Mouse (Mus musculus): Measurements from ENCODE around the gene Pde4b. TPM values are rescaled to one million over a fixed set of nuclear protein-coding genes. Genes with fewer than 3 reads are reported as not detected.

Gene Pde4b
- polyA plus RNA-seq, 1 experiment from 2014 or later, result 4.2 TPM

- Histone ChIP-seq H3K27me3 (replicated peaks) (no peaks in the 10 kb centered on the region), H3K27ac (no peak overlapping the region), H3K9me3 (replicated peaks) (no peaks in the 10 kb centered on the region), H3K4me1 (0 out of 2 replicates have a peak, but pooled peaks cover 4% of the 10 kb centered on the region), H3K9ac (no peak overlapping the region), H3K4me2 (no peak overlapping the region), H3K36me3 (peaks cover 39% of the 10 kb centered on the region), H3K4me3 (no peak overlapping the region)
- WGBS (ENCODE audit: insufficient replicate concordance), result 78% methylated on average over 3 of the region's 3 CpGs
- ATAC-seq, result no peak
Observed at GRCm38 (mm10) chr4:102594506-102594905, 507.2 kb downstream of the Pde4b start.

GRCm38 (mm10) chr4:102603968-102604367, 516.6 kb downstream of the Pde4b start:
- Histone ChIP-seq H3K36me3 (peaks cover 48% of the 10 kb centered on the region), H3K4me2 (no peak overlapping the region), H3K9ac (no peak overlapping the region), H3K4me1 (peaks cover 8% of the 10 kb centered on the region; the same call in 1 of the 2 replicates), H3K27me3 (replicated peaks) (no peaks in the 10 kb centered on the region), H3K27ac (no peak overlapping the region), H3K9me3 (replicated peaks) (no peaks in the 10 kb centered on the region), H3K4me3 (no peak overlapping the region)
- whole genome bisulfite sequencing (ENCODE audit: insufficient replicate concordance), result 60% methylated on average over 3 of the region's 3 CpGs
- ATAC-seq, result no peak

- peaks cover 12% of the 10 kb centered on the region; the same call in 1 of the 2 replicates for H3K4me1 ChIP-seq
- no peak for ATAC-seq
- H3K36me3 ChIP-seq, result peaks cover 36% of the 10 kb centered on the region
- no peak overlapping the region for H3K4me3 ChIP-seq
- no peaks in the 10 kb centered on the region for H3K27me3 ChIP-seq (replicated peaks)
- H3K9me3 ChIP-seq (replicated peaks), result no peaks in the 10 kb centered on the region
- no peak overlapping the region for H3K9ac ChIP-seq
- 84% methylated on average over 8 of the region's 8 CpGs for WGBS (ENCODE audit: insufficient replicate concordance)
- H3K27ac ChIP-seq, result peak overlapping the region; percentile 16; the same call in 1 of the 2 replicates
- H3K4me2 ChIP-seq, result no peak overlapping the region
Observed at GRCm38 (mm10) chr4:102605231-102605630, 517.9 kb downstream of the Pde4b start.

GRCm38 (mm10) chr4:102605722-102606341, 518.5 kb downstream of the Pde4b start:
- no peak overlapping the region for H3K9ac ChIP-seq
- H3K27me3 ChIP-seq (replicated peaks), result no peaks in the 10 kb centered on the region
- no peak overlapping the region for H3K4me2 ChIP-seq
- no peak overlapping the region for H3K27ac ChIP-seq
- WGBS (ENCODE audit: insufficient replicate concordance), result 72% methylated on average over 4 of the region's 4 CpGs
- no peaks in the 10 kb centered on the region for H3K9me3 ChIP-seq (replicated peaks)
- peaks cover 36% of the 10 kb centered on the region for H3K36me3 ChIP-seq
- peaks cover 12% of the 10 kb centered on the region; the same call in 1 of the 2 replicates for H3K4me1 ChIP-seq
- H3K4me3 ChIP-seq, result no peak overlapping the region
- no peak for ATAC-seq

- Histone ChIP-seq H3K9me3 (replicated peaks) (no peaks in the 10 kb centered on the region), H3K4me3 (no peak overlapping the region), H3K4me2 (no peak overlapping the region), H3K4me1 (peaks cover 12% of the 10 kb centered on the region; the same call in 1 of the 2 replicates), H3K9ac (no peak overlapping the region), H3K27ac (no peak overlapping the region), H3K36me3 (peaks cover 31% of the 10 kb centered on the region), H3K27me3 (replicated peaks) (no peaks in the 10 kb centered on the region)
- no peak for ATAC-seq
- WGBS (ENCODE audit: insufficient replicate concordance), result 57% methylated on average over 8 of the region's 8 CpGs
Observed at GRCm38 (mm10) chr4:102606825-102607224, 519.5 kb downstream of the Pde4b start.

- H3K36me3 ChIP-seq, result peaks cover 23% of the 10 kb centered on the region
- H3K27me3 ChIP-seq (replicated peaks), result no peaks in the 10 kb centered on the region
- H3K9ac ChIP-seq, result no peak overlapping the region
- H3K4me3 ChIP-seq, result no peak overlapping the region
- no peaks in the 10 kb centered on the region for H3K9me3 ChIP-seq (replicated peaks)
- H3K4me2 ChIP-seq, result no peak overlapping the region
- 68% methylated on average over 7 of the region's 7 CpGs for WGBS (ENCODE audit: insufficient replicate concordance)
- no peak for ATAC-seq
- peaks cover 12% of the 10 kb centered on the region; the same call in 1 of the 2 replicates for H3K4me1 ChIP-seq
- H3K27ac ChIP-seq, result no peak overlapping the region
Observed at GRCm38 (mm10) chr4:102607744-102608416, 520.5 kb downstream of the Pde4b start.

- no peak overlapping the region for H3K4me3 ChIP-seq
- 66% methylated on average over 4 of the region's 4 CpGs for WGBS (ENCODE audit: insufficient replicate concordance)
- H3K27me3 ChIP-seq (replicated peaks), result no peaks in the 10 kb centered on the region
- H3K9me3 ChIP-seq (replicated peaks), result no peaks in the 10 kb centered on the region
- no peak overlapping the region for H3K9ac ChIP-seq
- H3K4me2 ChIP-seq, result no peak overlapping the region
- H3K36me3 ChIP-seq, result no peaks in the 10 kb centered on the region
- ATAC-seq, result no peak
- H3K27ac ChIP-seq, result no peak overlapping the region
- 0 out of 2 replicates have a peak, but pooled peaks cover 5% of the 10 kb centered on the region for H3K4me1 ChIP-seq
Observed at GRCm38 (mm10) chr4:102612596-102612995, 525.3 kb downstream of the Pde4b start.

- no peak for ATAC-seq
- no peaks in the 10 kb centered on the region for H3K4me1 ChIP-seq
- no peaks in the 10 kb centered on the region for H3K27me3 ChIP-seq (replicated peaks)
- no peak overlapping the region for H3K4me3 ChIP-seq
- no peak overlapping the region for H3K27ac ChIP-seq
- 51% methylated on average over 4 of the region's 4 CpGs for WGBS (ENCODE audit: insufficient replicate concordance)
- no peak overlapping the region for H3K9ac ChIP-seq
- no peak overlapping the region for H3K4me2 ChIP-seq
- H3K9me3 ChIP-seq (replicated peaks), result no peaks in the 10 kb centered on the region
- no peaks in the 10 kb centered on the region for H3K36me3 ChIP-seq
Observed at GRCm38 (mm10) chr4:102617774-102618173, 530.4 kb downstream of the Pde4b start.

GRCm38 (mm10) chr4:102618609-102619008, 531.3 kb downstream of the Pde4b start:
- no peak for ATAC-seq
- WGBS (ENCODE audit: insufficient replicate concordance), result 62% methylated on average over 3 of the region's 3 CpGs

GRCm38 (mm10) chr4:102620179-102620910, 533.0 kb downstream of the Pde4b start:
- no peak overlapping the region for H3K4me2 ChIP-seq
- no peaks in the 10 kb centered on the region for H3K9me3 ChIP-seq (replicated peaks)
- no peak overlapping the region for H3K9ac ChIP-seq
- ATAC-seq, result no peak
- no peak overlapping the region for H3K27ac ChIP-seq
- no peaks in the 10 kb centered on the region for H3K36me3 ChIP-seq
- H3K4me3 ChIP-seq, result no peak overlapping the region
- H3K4me1 ChIP-seq, result no peaks in the 10 kb centered on the region
- 63% methylated on average over 5 of the region's 5 CpGs for WGBS (ENCODE audit: insufficient replicate concordance)
- no peaks in the 10 kb centered on the region for H3K27me3 ChIP-seq (replicated peaks)

More at GRCm38 (mm10) chr4:102618609-102619008, 531.3 kb downstream of the Pde4b start:
- Histone ChIP-seq H3K9ac (no peak overlapping the region), H3K27ac (no peak overlapping the region), H3K4me1 (no peaks in the 10 kb centered on the region), H3K27me3 (replicated peaks) (no peaks in the 10 kb centered on the region), H3K4me3 (no peak overlapping the region), H3K36me3 (no peaks in the 10 kb centered on the region), H3K9me3 (replicated peaks) (no peaks in the 10 kb centered on the region), H3K4me2 (no peak overlapping the region)

GRCm38 (mm10) chr4:102621120-102621519, 533.8 kb downstream of the Pde4b start:
- ATAC-seq, result no peak
- Histone ChIP-seq H3K9me3 (replicated peaks) (no peaks in the 10 kb centered on the region), H3K27me3 (replicated peaks) (no peaks in the 10 kb centered on the region), H3K27ac (no peak overlapping the region), H3K4me3 (no peak overlapping the region), H3K36me3 (no peaks in the 10 kb centered on the region), H3K4me2 (no peak overlapping the region), H3K4me1 (no peaks in the 10 kb centered on the region), H3K9ac (no peak overlapping the region)
- 88% methylated on average over 2 of the region's 2 CpGs for WGBS (ENCODE audit: insufficient replicate concordance)

- Histone ChIP-seq H3K9ac (no peak overlapping the region), H3K36me3 (no peaks in the 10 kb centered on the region), H3K4me2 (no peak overlapping the region), H3K4me3 (no peak overlapping the region), H3K27ac (no peak overlapping the region), H3K9me3 (replicated peaks) (no peaks in the 10 kb centered on the region), H3K27me3 (replicated peaks) (no peaks in the 10 kb centered on the region), H3K4me1 (no peaks in the 10 kb centered on the region)
- ATAC-seq, result no peak
- WGBS (ENCODE audit: insufficient replicate concordance), result 85% methylated on average over 5 of the region's 5 CpGs
Observed at GRCm38 (mm10) chr4:102622977-102623376, 535.6 kb downstream of the Pde4b start.

Data from liver, embryonic 12.5 days (tissue).